Mouse (Mus musculus) c-Kit-positive CD71-positive TER-119-negative erythroid progenitor cells, embryonic 14.5 days (primary cell): ENCODE data around the gene Gm11733.
"Not testable (repeated sequence)": the region's sequence is repeated elsewhere in the genome, so short reads cannot be mapped to it uniquely, and the experiment has no call there.

Experiments
- DNase-seq: peaks from one replicate; pipeline ENCODE4 v3.0.0-alpha.2; 2013; ENCODE audit warnings: low read depth

Gm11733 gene

DNA sequence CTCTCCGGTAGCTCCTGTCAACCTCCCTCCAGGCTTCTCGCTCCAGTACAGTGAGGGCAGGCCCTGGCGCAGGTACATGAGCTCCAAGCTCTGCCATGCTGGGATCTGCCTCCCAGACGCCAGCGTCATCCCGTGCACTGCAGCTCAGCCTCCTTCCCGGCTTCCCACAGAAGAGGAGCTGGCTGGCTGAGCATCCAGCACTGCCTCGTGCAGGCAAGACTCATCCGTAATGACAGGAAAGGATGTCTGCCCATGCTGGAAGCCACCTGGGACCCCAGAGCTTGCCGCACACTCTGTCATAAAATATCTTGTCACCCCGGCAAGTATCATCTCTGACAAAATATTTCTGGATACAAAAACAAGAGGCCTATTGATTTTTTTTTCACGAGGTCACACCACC lies at the start of gene Gm11733:
Gene Gm11733 (plus strand): TSS at position 171 of the 400 bp plus-strand sequence.
- no peak for DNase-seq

DNA sequence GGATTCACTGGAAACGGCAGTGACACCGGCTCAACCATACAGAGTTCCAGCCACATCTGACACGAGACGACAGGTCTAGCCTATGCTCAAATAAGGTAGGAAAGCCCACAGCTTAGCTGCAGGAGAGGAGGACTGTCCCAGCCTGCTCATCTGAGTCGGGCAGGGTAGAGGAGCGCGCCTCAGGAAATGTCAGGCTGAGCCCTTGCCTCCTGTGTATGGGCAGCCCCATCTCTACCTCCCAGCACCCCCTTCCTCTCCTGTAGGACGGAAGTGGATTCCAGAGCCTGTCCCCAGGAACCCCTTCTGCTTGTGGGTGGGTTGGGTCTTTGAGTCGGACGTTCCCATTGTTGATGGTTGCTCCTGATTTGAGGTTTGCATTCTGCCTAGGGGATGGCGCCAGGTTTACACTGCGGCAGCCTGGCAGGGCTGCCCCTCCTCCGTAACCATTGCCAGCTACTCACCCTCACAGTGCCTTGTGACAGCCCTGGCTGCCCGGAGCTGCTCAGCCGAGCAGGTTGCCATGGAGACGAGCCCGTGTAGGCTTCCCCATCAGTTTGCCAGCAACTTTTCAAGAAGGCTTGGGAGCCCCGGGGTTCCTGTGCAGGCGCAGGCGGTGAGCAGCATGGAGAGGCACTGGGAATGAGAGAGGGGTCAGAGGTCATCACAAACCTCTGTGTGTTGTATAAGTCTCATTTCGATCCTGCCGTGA lies 47.6 kb upstream of the Gm11733 start:
- DNase-seq = no peak

DNA sequence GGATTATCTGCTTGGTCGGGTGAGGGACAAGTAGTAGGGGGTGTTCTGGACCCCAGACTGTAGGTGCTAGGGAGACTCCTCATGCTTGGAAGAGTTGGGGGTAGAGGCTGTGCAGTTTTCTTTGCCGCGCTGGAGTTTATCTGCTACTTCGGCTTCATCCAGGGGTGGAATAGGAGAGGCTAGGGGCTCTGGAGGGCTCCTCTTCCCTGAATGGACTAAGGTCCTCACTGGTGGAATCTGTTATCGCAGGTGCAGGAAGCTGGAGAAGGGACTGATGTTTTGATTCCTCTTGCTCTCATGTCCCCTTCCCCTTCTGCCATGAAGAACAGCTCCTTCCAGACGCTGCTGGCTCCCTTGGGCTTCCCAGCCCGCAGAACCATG lies 47.1 kb upstream of the Gm11733 start:
- no peak for DNase-seq

DNA sequence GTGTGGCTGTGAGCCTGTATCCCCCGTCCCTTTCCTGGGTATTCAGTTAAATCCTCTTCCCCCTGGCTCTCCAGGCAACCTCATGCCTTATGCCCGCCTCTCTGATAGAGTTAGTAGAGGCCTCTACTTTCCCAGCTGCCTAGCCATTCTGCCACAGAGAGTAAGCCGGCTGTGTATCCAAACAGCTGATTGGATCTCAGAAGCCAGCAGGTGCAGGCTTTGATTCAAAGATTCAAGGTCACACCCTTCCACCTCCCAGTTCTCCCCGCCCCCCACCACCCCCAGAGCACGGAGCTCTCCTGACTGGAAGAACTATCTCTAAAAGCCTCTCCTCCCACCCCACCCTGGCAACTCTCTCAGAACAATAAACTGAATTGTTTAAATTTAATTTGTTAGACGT lies 45.8 kb upstream of the Gm11733 start:
- no peak for DNase-seq

DNA sequence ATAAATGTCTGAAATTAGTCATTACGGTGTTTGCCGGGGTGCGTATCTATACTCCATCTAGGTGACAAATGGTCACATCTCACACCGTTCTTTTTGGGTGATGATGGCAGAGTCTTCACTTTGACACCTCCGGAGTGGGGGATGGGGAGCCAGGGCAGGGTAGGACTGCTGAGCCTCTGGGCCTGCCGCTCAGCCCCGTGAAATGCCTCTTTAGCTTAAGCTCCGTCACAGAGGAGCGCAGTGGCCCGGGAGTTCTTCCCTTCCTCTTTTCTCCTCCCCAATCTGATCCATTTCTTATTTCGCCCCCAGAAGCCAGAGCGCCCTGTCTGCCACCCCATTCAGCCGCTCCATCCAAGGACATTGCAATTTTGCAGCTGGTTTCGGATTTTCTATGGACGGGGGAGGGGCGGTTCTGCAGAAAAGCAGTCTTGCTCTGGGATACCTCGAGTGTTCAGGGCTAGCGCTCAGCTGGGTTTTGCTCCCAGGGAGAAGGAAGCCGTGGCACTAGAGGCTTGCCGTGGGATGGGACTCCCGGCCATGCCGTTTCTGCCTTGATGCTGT lies 43.2 kb upstream of the Gm11733 start:
- DNase-seq = no peak

DNA sequence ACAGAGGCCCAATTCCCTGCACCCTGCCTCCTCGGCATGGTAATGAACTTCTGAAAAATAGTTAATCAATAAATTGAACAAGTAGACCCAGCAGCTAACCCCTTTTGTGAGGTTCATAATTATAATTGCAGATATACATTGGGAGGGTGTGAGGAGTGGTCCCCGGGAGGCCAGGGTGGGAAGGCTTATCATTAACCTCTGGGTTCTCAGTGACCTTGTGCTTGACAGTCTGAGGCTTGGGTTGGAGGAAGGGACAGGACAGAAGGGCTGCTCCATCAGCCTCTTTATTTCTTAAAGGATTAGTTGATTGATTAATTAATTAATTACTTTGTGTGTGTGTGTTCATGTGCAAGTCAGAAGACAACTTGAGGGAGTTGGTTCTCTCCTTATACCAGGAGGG lies 40.1 kb upstream of the Gm11733 start:
- no peak for DNase-seq

DNA sequence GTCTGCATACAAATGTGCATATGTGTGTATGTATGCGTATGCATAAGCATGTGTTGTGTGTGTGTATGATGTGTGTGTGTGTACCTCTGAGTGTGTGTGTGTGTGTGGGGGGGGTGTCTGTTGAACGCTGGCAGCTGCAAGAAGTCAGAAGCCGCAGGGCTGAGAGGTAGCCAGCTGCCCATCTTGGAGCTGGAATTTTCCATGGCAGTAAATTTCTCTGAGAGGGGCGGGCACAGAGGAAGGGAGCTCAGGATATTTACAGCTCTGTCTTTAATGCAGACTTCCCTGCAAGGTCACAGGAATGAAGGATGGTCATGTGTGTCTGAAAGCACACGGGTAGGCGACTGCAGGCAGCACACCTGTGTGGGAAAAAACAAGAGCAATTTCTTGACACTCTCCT lies 38.5 kb upstream of the Gm11733 start:
- no peak for DNase-seq

DNA sequence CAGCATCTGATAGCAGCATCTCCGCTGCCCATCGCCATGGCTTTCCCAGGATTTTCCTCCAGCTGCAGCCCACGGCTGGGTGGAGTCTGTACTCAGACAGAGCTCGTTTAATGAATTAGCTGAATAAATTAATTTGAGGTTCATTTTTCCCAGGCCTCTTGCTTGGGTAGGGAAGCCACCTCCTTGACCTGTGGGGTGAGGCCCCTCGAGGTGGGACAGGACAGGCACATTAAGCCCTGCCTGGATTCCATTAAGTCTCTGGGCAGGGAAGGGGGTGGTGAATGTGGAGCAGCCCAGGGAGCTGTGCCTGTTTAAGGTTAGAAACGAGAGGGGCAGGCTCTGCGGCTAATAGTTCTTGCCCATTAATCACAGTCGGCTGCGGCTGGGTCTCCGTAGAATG lies 30.1 kb upstream of the Gm11733 start:
- no peak for DNase-seq

DNA sequence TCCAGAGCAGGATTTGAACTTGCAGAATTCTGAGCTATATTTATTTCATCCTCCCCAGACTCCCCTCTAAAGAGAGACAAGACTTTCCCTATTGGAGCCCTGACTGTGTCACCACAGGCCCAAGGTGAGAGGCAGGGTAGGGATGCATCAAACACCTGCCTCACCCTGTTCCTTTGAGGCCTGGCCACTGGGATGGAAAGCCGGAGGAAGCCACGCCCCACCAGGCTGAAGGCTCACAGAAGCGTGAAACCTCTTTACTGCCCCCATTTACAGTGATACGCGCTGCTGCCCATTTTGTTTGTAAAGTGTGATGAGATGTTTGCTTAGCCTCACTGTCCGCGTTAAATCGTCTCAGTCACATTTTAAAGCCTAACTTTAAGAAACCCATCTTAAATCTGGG lies 25.0 kb upstream of the Gm11733 start:
- DNase-seq = no peak

DNA sequence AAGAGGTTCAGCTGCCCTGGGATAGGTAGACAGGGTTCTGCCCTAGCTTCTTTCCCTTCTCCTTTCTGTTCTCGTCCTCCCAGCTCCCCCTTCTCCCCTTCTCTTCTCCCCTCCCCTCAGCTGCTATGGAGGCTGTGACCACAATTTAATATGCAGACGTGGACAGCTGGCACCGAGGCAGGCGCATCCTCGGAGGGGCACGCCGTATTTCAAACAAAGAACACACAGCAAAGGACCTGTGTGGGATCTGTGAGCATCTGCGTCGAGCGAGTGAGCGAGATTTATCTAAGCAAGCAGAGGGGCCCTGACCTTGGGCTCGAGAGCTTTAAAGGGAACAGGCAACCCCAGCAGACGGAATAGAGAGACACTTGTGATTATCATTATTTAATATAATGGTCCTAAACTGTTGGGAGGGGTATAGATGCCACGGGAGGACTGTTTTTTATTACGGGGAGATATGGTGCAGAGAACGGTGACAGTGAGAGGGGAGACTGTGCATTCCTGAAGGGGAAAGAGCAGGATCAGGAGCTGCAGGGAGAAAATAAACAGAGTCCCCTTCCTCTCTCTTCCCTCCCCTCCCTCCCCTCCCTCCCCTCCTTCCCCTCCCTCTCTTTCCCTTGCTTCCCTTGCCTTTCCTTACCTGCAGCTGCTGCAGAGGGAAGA lies 21.8 kb upstream of the Gm11733 start:
- DNase-seq = no peak

DNA sequence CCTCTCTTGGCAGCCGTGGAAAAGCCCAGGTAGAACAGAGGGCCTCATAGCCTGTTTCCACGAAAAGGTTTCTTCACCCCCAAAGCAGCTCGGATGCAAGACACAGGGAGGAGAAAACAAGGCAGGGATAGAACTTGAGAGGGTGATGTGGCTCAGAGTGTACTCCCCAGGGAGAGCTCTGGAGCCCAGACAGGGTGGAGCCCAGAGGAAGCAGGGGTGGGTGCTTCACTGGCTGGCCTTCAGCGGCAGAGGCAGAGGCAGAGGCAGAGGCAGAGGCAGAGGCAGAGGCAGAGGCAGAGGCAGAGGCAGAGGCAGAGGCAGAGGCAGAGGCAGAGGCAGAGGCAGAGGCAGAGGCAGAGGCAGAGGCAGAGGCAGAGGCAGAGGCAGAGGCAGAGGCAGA lies 20.8 kb upstream of the Gm11733 start:
- DNase-seq = not testable (repeated sequence)

DNA sequence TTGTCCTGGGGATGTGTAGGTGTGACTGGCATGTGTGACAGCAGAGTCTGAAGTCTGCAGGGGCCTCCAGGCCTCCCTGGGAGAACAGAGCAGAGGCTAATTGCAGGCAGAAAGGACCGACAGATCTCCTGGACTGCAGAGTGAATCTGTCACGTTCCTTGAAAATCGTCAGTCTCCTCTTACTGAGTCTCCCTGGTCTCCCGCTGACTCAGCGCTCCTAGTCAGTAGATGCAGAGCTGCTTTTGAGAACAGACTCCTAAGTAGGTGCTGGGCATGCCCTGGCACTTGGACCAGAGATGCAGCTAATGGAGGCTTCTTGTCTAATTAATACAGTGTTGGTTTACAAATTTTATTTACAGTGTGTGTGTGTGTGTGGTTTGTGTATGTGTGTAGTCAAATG lies 17.9 kb upstream of the Gm11733 start:
- no peak for DNase-seq

DNA sequence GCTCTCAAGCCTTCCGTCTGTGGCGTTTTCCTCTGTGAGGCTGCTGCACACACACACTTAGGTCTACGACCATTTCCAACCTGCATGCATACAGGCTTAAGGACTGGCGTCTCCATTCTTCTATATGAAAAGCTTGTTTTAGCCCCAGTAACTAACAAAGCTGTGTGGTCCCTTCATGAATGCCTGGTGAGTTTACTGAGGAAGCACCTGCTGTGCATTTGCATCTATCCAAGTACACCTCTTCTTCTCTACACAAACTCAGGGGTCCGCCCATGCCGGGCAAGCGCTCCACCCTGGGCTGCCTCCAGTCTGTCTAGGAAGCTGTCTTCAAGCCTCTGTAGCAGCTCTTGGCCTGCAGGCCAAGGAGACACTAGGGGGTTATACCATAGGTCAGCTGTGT lies 17.3 kb upstream of the Gm11733 start:
- DNase-seq = no peak

DNA sequence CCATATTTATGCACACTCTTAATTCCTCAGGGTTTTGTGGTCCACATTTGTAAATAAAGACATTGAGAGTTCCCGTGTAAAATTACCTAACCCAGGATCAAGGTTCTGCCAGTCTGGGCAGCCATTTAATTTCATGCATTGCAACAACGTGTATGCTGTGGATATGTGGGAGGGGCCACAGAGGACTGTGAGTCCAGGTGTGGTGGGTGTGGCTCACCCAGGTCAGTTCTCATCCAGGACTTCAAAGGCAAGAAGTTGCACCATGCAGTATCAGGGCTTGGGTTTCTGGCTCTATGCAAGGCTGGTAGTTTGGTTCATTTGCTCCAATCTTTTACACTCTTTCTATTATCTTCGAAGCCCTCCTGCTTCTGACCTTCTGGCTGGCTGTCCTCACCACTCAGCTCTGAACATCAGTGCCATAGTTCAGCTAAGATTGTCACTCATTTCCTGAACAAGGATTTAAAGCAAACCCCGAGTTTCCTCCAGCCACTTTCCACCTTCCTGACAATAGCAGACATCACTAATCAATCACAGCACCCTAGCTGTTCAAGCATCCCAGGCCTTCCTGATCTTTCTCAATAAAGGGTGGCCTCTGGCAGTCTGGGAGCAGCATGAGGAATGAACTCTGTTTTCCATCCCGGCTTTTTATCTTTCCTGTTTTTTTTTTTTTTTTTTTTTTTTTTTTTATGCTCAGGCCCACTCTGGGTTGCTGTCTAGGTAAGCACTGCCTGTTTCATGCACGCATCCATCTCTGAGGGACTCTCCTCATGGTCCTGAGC lies 15.4 kb upstream of the Gm11733 start:
- no peak for DNase-seq

DNA sequence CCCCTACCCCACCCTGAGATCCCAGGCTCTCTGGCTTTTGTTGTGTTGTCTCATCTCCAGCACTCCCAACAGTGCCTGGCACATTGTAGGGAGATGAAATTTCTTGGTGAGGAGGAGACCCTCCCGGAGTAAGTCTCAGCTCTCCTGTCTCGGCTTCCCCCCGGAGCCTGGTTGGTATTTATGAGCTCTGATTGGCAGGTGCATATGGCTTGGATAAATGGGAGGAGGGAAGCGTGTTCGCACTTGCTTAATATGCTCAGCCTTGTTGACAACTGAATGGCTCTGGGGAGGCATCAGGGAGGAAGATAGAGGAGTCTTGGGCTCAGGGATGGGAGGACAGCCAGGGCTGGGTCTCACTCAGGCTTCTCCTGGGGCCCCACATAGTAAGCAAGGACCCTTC lies 14.4 kb upstream of the Gm11733 start:
- no peak for DNase-seq

DNA sequence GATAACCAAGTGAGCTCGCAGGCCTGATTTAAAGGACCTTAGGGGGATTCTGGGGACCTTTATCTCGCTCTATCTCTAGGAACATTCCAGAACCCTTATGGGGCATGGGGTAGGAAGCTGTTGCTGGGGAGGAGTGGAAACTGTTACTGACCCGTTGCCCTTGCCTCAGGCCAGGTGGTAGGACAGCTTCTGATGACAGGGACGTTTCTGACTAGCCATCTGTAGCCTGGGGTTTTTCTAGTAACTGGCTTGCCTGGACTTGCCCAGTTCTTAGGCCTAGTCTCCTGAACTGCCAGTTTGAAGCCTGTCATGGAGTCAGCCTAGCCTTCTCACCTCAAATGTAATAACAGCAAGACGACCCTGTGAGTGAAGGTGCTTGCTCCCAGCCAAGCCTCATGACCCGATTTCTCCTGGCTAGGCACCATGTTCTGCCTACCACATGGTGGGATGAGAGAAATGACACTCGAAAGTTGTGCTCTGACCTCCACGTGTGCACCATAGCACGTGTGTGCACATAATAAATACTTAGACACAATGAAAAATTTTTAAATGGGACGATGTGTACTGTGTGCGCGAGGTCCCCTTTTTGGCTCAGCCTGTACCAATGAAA lies 13.5 kb upstream of the Gm11733 start:
- no peak for DNase-seq

DNA sequence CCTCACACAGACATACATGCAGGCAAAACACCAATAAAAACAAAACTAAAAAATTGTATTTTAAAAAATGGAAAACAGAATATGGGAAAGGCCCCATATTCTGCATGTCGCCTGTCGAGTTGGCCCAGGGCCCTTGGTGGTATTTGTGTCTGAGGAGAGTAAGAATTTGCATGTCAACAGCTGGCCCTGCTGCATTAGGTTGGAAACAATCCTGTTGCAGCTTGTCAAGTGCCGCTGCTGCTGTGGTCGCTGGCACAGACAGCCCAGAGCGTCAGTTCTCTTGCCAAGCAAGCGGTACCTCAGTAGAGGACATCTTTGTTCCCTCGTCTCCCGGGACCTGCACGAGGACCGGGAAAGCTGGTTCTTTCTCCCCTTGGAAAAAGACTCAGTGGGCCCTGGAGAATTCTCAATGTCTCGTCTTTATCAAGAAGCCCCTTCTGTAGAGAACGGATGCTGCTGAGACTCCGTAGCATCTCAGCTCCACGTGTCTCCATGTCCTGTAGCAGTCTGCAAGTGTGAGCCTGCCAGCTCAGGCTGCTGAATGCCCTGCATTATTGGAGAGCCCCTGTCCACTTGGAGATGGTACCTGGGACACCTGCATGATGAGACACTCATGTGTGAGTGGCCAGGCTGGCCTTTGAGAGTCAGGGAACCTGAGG lies 12.4 kb upstream of the Gm11733 start:
- DNase-seq = no peak

DNA sequence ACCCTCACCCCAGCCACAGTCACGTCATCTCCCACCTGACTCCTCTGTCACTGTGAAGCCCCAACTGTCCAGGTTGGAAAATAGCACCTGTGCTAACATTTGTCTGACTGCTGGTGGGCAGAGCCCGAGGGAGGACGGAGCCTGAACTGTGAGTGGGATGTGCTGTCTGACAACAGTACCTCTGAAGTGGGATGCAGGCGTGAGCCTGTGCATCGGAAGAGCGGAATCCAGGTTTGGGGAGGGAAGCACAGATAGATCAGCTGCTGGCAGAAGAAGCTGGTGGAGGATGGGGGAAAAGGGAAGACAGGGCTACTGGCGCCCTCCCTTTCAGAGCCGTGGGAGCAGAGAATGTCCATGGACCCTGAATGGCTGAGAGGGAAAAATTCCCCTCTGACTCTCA lies 11.3 kb upstream of the Gm11733 start:
- DNase-seq = no peak

DNA sequence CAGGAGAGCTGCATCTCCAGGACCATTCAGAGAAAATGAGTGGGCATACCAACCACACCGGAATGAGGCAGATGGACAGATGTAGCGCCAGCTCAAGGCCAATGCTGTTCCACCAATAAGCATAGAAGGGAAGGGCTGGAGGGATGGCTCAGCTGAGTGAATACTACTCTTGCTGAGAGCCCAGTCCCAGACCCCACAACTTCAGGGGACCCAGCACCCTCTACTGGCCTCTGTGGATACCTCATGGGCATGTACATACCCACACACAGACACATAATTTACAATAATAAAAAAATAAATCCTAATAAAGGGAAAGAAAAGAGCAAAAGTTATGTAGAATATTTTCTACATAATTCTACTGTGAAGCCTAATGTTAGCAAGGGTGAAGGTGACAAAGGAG lies 9.0 kb upstream of the Gm11733 start:
- no peak for DNase-seq

DNA sequence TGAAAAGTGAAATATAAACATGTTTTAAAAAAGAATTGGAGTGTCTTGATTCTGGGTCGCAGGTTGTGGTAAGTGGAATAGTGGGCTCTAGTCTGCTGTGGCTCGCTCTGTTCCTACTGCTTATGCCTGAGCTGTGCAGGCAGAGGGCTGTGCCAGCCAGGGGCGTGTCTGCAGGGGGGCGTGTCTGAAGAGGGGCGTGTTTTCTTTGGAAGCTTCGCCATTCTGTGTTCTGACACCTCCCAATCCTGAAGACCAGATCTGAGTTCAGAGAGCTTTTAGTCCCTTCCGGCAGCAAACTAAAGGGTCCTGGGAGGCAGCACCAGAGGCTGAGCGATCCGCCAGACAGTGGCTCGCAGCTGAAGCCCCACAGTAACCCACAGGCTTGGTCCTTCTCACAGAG lies 8.5 kb upstream of the Gm11733 start:
- DNase-seq = peak; percentile 15

DNA sequence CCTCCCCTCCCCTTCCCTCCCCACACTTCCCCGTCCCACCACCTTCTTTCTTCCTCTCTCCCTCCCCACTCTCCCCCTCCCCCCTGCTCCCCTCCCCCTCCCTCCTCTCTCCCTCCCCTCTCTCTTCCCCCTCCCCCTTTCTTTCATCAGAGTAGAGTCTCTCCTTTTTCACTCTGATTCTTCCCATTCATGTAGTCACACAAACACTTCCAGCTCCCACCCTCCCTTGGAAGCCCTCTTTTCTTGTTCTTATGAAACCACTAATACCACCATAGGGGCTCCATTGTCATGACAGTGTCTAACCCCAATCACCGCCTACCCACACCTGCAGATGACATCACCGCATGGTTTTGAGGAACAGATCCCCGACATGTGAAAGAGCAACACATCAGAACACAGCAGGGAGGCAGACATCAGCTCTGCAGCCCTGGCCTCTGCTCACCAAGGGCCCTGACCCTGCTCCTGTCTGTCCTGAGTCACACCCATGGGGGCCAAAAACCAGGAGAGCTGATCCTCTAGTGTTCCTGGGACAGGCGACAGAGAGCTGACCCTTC lies 7.5 kb upstream of the Gm11733 start:
- no peak for DNase-seq
